Mouse (Mus musculus) ES-E14 (cell line): ENCODE results near the gene Mafk.

Experiments used
- CHD2 ChIP-seq: IDR thresholded peaks from 2 replicates; pipeline ENCODE4 v1.6.1; 2014; ENCODE audit warnings: mild to moderate bottlenecking, low read depth, low read length, inconsistent platforms
- ZNF384 ChIP-seq: IDR thresholded peaks from 2 replicates; pipeline ENCODE4 v1.6.1; 2012; ENCODE audit warnings: low read depth, low read length, inconsistent platforms

GRCm38 (mm10) chr5:139768216-139768615 lies 23.1 kb upstream of the Mafk start:
- no peak for TF ChIP-seq ZNF384
- no peak for TF ChIP-seq CHD2
